Mouse (Mus musculus): ENCODE measurements at regions not wholly inside any gene's neighbourhood (a gene's known extent, or its start where the extent isn't known, plus 50 kb on each side); places are given as distances from the start of the nearest gene placed in this dataset.

GRCm38 (mm10) chr8:88417307-88418095 lies 55.5 kb upstream of the Brd7 start:
- no peak for DNase-seq (ENCODE audit: low spot score)

GRCm38 (mm10) chr8:88423264-88423663 lies 61.3 kb upstream of the Brd7 start:
- DNase-seq (ENCODE audit: low spot score) = no peak

GRCm38 (mm10) chr8:88428560-88428959 lies 66.6 kb upstream of the Brd7 start:
- no peak for DNase-seq (ENCODE audit: low spot score)

GRCm38 (mm10) chr8:88431389-88431788 lies 69.4 kb upstream of the Brd7 start:
- DNase-seq (ENCODE audit: low spot score) = no peak

GRCm38 (mm10) chr8:88435686-88436085 lies 73.7 kb upstream of the Brd7 start:
- DNase-seq (ENCODE audit: low spot score) = no peak

GRCm38 (mm10) chr8:88440219-88440618 lies 78.2 kb upstream of the Brd7 start:
- no peak for DNase-seq (ENCODE audit: low spot score)

- DNase-seq (ENCODE audit: low spot score) = no peak
Measured at GRCm38 (mm10) chr8:88443397-88443796, 77.8 kb upstream of the Nkd1 start.

- DNase-seq (ENCODE audit: low spot score) = peak; percentile 63
Measured at GRCm38 (mm10) chr8:88447406-88447805, 73.7 kb upstream of the Nkd1 start.

- no peak for DNase-seq (ENCODE audit: low spot score)
Measured at GRCm38 (mm10) chr8:88447844-88448535, 73.2 kb upstream of the Nkd1 start.

- no peak for DNase-seq (ENCODE audit: low spot score)
Measured at GRCm38 (mm10) chr8:88449001-88449400, 72.2 kb upstream of the Nkd1 start.

GRCm38 (mm10) chr8:88449534-88449933 lies 71.6 kb upstream of the Nkd1 start:
- no peak for DNase-seq (ENCODE audit: low spot score)

- DNase-seq (ENCODE audit: low spot score) = no peak
Measured at GRCm38 (mm10) chr8:88450864-88451657, 70.1 kb upstream of the Nkd1 start.

- no peak for DNase-seq (ENCODE audit: low spot score)
Measured at GRCm38 (mm10) chr8:88451658-88452500, 69.3 kb upstream of the Nkd1 start.

GRCm38 (mm10) chr8:88452501-88452847 lies 68.7 kb upstream of the Nkd1 start:
- no peak for DNase-seq (ENCODE audit: low spot score)

GRCm38 (mm10) chr8:88454048-88454696 lies 67.0 kb upstream of the Nkd1 start:
- peak; percentile 66 for DNase-seq (ENCODE audit: low spot score)

GRCm38 (mm10) chr8:88454906-88455305 lies 66.2 kb upstream of the Nkd1 start:
- DNase-seq (ENCODE audit: low spot score) = no peak

GRCm38 (mm10) chr8:88455434-88456020 lies 65.6 kb upstream of the Nkd1 start:
- peak; percentile 61 for DNase-seq (ENCODE audit: low spot score)

- DNase-seq (ENCODE audit: low spot score) = no peak
Measured at GRCm38 (mm10) chr8:88459197-88459596, 62.0 kb upstream of the Nkd1 start.

- no peak for DNase-seq (ENCODE audit: low spot score)
Measured at GRCm38 (mm10) chr8:88467756-88468155, 53.4 kb upstream of the Nkd1 start.

GRCm38 (mm10) chr8:88470931-88471455 lies 50.2 kb upstream of the Nkd1 start:
- no peak for DNase-seq (ENCODE audit: low spot score)
